Mouse (Mus musculus) ES-Bruce4 (cell line): ENCODE results near the gene Pex26. TPM values are rescaled to one million over a fixed set of nuclear protein-coding genes. Genes with fewer than 3 reads are reported as not detected.

Experiments used
- H3K27ac ChIP-seq: 2 replicates; pipeline ENCODE4 v1.5.1; 2012; ENCODE audit warnings: low read length, inconsistent platforms; ENCODE audit not compliant: insufficient read depth
- H3K27me3 ChIP-seq: 2 replicates; pipeline ENCODE4 v1.6.1; 2012; ENCODE audit warnings: mild to moderate bottlenecking, low read length, inconsistent platforms; ENCODE audit not compliant: control insufficient read depth, poor library complexity, insufficient read depth, severe bottlenecking
- H3K36me3 ChIP-seq: 2 replicates; pipeline ENCODE4 v1.6.1; 2012; ENCODE audit warnings: inconsistent platforms, mild to moderate bottlenecking, low read length, moderate library complexity; ENCODE audit not compliant: control insufficient read depth, poor library complexity, insufficient read depth, severe bottlenecking
- H3K4me1 ChIP-seq: one replicate; pipeline ENCODE4 v1.8.1; 2011; ENCODE audit warnings: low read length; ENCODE audit not compliant: control insufficient read depth, insufficient read depth
- H3K4me3 ChIP-seq: 2 replicates; pipeline ENCODE4 v1.5.1; 2011; ENCODE audit warnings: low read depth, mild to moderate bottlenecking, low read length
- H3K9ac ChIP-seq: 2 replicates; pipeline ENCODE4 v1.6.1; 2012; ENCODE audit warnings: low read depth, mild to moderate bottlenecking, inconsistent platforms; ENCODE audit not compliant: poor library complexity, severe bottlenecking
- H3K9me3 ChIP-seq: replicated peaks from 2 replicates; pipeline ENCODE4 v1.6.1; 2012; ENCODE audit warnings: mild to moderate bottlenecking, low read length, inconsistent platforms; ENCODE audit not compliant: control insufficient read depth, poor library complexity, insufficient read depth, severe bottlenecking
- CTCF ChIP-seq: IDR thresholded peaks from one replicate; pipeline ENCODE4 v1.8.1; 2011; ENCODE audit warnings: low read depth, low read length
- EP300 ChIP-seq: IDR thresholded peaks from 2 replicates; pipeline ENCODE4 v1.6.1; 2011; ENCODE audit warnings: low read depth, low read length; ENCODE audit not compliant: insufficient read depth
- POLR2A ChIP-seq: IDR thresholded peaks from one replicate; pipeline ENCODE4 v1.8.1; 2011; ENCODE audit warnings: low read length; ENCODE audit not compliant: insufficient read depth
- polyA plus RNA-seq: library from polyadenylated mRNA; stranded (reverse); fragments of >200 nt; gene quantifications from 2 replicates; pipeline ENCODE4 v1.2.4, GENCODE M21; 2011; ENCODE audit warnings: low read depth; ENCODE audit not compliant: missing spikeins, insufficient read depth, insufficient read length

The Pex26 gene
- polyA plus RNA-seq, 1 experiment: 10.7 TPM

- no peak overlapping the region for H3K27ac ChIP-seq
- no peaks in the 10 kb centered on the region for H3K27me3 ChIP-seq
- no peaks in the 10 kb centered on the region for H3K36me3 ChIP-seq
- H3K9me3 ChIP-seq: no peaks in the 10 kb centered on the region
- peaks cover 2% of the 10 kb centered on the region for H3K4me1 ChIP-seq
- no peak overlapping the region for H3K9ac ChIP-seq
- TF ChIP-seq POLR2A (no peak), CTCF (no peak), EP300 (no peak)
- no peak overlapping the region for H3K4me3 ChIP-seq
Observed at GRCm38 (mm10) chr6:121149420-121149819, 34.0 kb upstream of the Pex26 start.

DNA sequence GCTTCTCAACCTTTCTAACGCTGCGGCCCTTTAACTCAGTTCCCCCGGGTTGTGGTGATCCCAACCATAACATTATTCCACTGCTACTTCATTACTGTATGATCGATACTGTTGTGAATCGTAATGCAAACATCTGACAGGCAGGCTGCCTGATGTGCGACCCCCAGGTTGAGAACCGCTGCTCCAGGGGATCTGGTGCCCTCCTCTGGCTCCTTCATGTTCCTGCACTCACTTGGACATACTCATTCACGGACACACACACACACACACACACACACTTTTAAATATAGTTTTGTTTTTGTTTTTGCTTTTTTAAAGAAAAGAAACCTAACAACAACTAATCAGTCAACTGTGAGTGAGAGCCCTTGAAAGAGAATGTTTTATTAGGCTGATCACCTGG is 33.3 kb upstream of the Pex26 start:
- H3K9me3 ChIP-seq: no peaks in the 10 kb centered on the region
- H3K4me1 ChIP-seq: peaks cover under 1% of the 10 kb centered on the region
- H3K27ac ChIP-seq: no peak overlapping the region
- no peak overlapping the region for H3K4me3 ChIP-seq
- no peak for TF ChIP-seq EP300
- TF ChIP-seq CTCF: peak; percentile 22
- no peaks in the 10 kb centered on the region for H3K36me3 ChIP-seq
- H3K9ac ChIP-seq: no peak overlapping the region
- no peaks in the 10 kb centered on the region for H3K27me3 ChIP-seq

GRCm38 (mm10) chr6:121151732-121152131 is 31.7 kb upstream of the Pex26 start:
- Histone ChIP-seq H3K4me3 (no peak overlapping the region), H3K9me3 (no peaks in the 10 kb centered on the region), H3K36me3 (no peaks in the 10 kb centered on the region), H3K9ac (no peak overlapping the region), H3K4me1 (peaks cover 2% of the 10 kb centered on the region), H3K27me3 (no peaks in the 10 kb centered on the region), H3K27ac (no peak overlapping the region)
- TF ChIP-seq POLR2A (no peak), EP300 (no peak), CTCF (no peak)

DNA sequence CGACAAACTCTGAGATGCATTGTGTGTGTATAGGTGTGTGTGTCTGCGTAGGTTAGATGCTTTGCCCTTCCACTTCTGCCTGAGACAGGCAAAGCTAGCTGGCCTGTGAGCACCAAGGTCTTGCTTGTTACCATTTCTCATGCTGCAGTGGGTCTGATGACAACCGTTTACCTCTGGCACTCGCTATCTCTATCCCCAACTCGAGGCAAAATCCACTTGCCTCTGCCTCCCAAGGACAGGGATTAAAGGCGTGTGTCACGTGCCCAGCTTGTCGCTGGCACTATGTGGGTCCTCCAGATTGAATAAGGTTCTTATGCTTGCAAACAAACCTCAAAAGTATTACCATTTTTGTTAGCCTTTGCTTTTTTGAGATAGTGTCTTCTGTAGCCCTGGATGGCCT is 30.3 kb upstream of the Pex26 start:
- no peak overlapping the region for H3K4me3 ChIP-seq
- no peak overlapping the region for H3K27ac ChIP-seq
- H3K27me3 ChIP-seq: no peaks in the 10 kb centered on the region
- H3K9me3 ChIP-seq: no peaks in the 10 kb centered on the region
- H3K36me3 ChIP-seq: no peaks in the 10 kb centered on the region
- H3K4me1 ChIP-seq: peaks cover 2% of the 10 kb centered on the region
- TF ChIP-seq CTCF (no peak), EP300 (no peak), POLR2A (no peak)
- no peak overlapping the region for H3K9ac ChIP-seq

DNA sequence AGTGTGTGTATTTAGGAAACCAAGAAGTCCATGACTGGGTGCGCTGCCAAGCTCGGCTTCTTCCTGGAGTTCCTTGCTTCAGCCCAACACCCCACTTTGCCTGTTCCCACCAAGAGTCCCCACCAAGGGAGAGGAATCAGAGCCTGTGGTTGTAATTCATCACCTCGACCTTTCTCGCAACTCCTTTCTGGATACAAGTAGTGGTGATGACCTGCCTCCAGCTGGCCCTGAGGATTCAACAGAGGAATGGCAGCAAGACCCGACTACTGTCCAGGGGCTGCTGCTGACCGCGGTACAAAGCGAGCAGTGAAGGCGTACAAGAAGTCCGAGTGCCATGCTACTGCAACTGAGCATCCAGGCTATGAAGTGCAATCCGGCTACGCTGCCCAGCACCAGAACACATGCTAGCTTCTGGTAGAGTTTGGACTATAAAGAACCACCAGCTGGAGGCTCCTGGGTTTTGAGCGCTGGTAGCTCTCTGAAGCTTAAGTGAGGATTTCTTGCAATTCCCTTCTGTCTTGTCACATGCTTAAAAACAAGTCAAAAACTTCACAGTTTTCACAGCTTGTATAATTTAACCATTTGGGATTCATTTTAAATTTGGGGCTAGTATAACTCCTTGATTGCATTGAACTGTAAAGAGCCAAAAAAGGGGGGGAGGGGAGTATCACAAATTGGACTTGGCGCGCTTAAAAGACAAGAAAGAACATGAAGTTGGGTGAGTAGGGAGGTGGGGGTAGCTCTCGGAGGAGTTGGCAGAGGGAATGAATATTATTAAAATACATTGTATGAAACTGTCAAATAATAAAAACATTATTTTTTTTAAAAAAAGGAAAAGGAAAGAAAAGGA is 28.8 kb upstream of the Pex26 start:
- H3K4me3 ChIP-seq: no peak overlapping the region

GRCm38 (mm10) chr6:121156030-121156429 is 27.4 kb upstream of the Pex26 start:
- Histone ChIP-seq H3K4me1 (peaks cover 2% of the 10 kb centered on the region), H3K9me3 (no peaks in the 10 kb centered on the region), H3K36me3 (no peaks in the 10 kb centered on the region), H3K4me3 (no peak overlapping the region), H3K27ac (no peak overlapping the region), H3K9ac (no peak overlapping the region), H3K27me3 (no peaks in the 10 kb centered on the region)
- TF ChIP-seq CTCF (no peak), POLR2A (no peak), EP300 (no peak)

More for the DNA sequence above, 28.8 kb upstream of the Pex26 start:
- no peak for TF ChIP-seq EP300
- no peak for TF ChIP-seq CTCF
- TF ChIP-seq POLR2A: no peak
- Histone ChIP-seq H3K27ac (no peak overlapping the region), H3K9ac (no peak overlapping the region), H3K9me3 (no peaks in the 10 kb centered on the region), H3K27me3 (no peaks in the 10 kb centered on the region), H3K4me1 (peaks cover 2% of the 10 kb centered on the region), H3K36me3 (no peaks in the 10 kb centered on the region)
